Mouse (Mus musculus) embryonic facial prominence, embryonic 11.5 days (tissue): ENCODE measurements around the gene Cnpy3. TPM values are rescaled to one million over a fixed set of nuclear protein-coding genes. Genes with fewer than 3 reads are reported as not detected.

ENCODE experiments used
- ATAC-seq: fragments of 200-750 bp; cut with Nextera tagmentation; replicated peaks from 2 replicates; pipeline ENCODE4 v1.8.0; 2017; ENCODE audit warnings: low read depth; ENCODE audit not compliant: insufficient number of reproducible peaks, low FRiP score, low TSS enrichment
- DNase-seq: peaks from one replicate; pipeline ENCODE4 v3.0.0-alpha.2; 2015; ENCODE audit warnings: low spot score
- H3K27ac ChIP-seq: fragments of 300-500 bp; sonication (generic); replicated peaks from 2 replicates; pipeline ENCODE4 v1.5.1; 2014; ENCODE audit warnings: mild to moderate bottlenecking, low read depth, low read length, control low read depth
- H3K27me3 ChIP-seq: fragments of 300-500 bp; sonication (generic); 2 replicates; pipeline ENCODE4 v1.6.1; 2014; ENCODE audit warnings: mild to moderate bottlenecking, low read length, moderate library complexity, mixed read lengths; ENCODE audit not compliant: control insufficient read depth, insufficient read depth
- H3K36me3 ChIP-seq: fragments of 300-500 bp; sonication (generic); replicated peaks from 2 replicates; pipeline ENCODE4 v1.6.1; 2014; ENCODE audit warnings: low read depth, mild to moderate bottlenecking, low read length, moderate library complexity, mixed read lengths; ENCODE audit not compliant: control insufficient read depth, insufficient read depth
- H3K4me1 ChIP-seq: fragments of 300-500 bp; sonication (generic); 2 replicates; pipeline ENCODE4 v1.6.1; 2014; ENCODE audit warnings: low read length, mixed read lengths; ENCODE audit not compliant: control insufficient read depth, insufficient read depth
- H3K4me2 ChIP-seq: fragments of 300-500 bp; sonication (generic); 2 replicates; pipeline ENCODE4 v1.6.1; 2014; ENCODE audit warnings: low read depth, mild to moderate bottlenecking, control low read depth, low read length, moderate library complexity
- H3K4me3 ChIP-seq: fragments of 300-500 bp; sonication (generic); 2 replicates; pipeline ENCODE4 v1.5.1; 2014; ENCODE audit warnings: low read depth, low read length, control low read depth
- H3K9ac ChIP-seq: fragments of 300-500 bp; sonication (generic); replicated peaks from 2 replicates; pipeline ENCODE4 v1.6.1; 2014; ENCODE audit warnings: mild to moderate bottlenecking, control low read depth, low read length
- H3K9me3 ChIP-seq: fragments of 300-500 bp; sonication (generic); replicated peaks from 2 replicates; pipeline ENCODE4 v1.6.1; 2016; ENCODE audit warnings: mild to moderate bottlenecking, low read length, inconsistent platforms, mixed read lengths; ENCODE audit not compliant: control insufficient read depth
- WGBS: fragments of 180-500 bp; shearing (Covaris S2); extraction: QIAGEN DNeasy Blood & Tissue Kit; methylation state at CpG from one replicate; pipeline ENCODE4 v1.1.7; 2014; 5-methylcytosine and 5-hydroxymethylcytosine counted together
- polyA plus RNA-seq: library from polyadenylated mRNA; unstranded; fragments of >200 nt; fragmentation: Nextera tagmentation; extraction: Ambion mirVana; gene quantifications from 2 replicates; pipeline ENCODE4 v1.2.1, GENCODE M21; 2014

Gene Cnpy3
- polyA plus RNA-seq, 1 experiment from 2014 or later: 52.2 TPM

- Histone ChIP-seq H3K27me3 (no peaks in the 10 kb centered on the region), H3K4me1 (no peaks in the 10 kb centered on the region), H3K27ac (no peak overlapping the region), H3K4me2 (no peak overlapping the region), H3K36me3 (no peaks in the 10 kb centered on the region), H3K4me3 (no peak overlapping the region), H3K9me3 (no peaks in the 10 kb centered on the region), H3K9ac (no peak overlapping the region)
- ATAC-seq: no peak
- no peak for DNase-seq
- 80% methylated on average over 12 of the region's 12 CpGs for WGBS
Observed at GRCm38 (mm10) chr17:46758753-46759152, 6.7 kb upstream of the Cnpy3 start.

DNA sequence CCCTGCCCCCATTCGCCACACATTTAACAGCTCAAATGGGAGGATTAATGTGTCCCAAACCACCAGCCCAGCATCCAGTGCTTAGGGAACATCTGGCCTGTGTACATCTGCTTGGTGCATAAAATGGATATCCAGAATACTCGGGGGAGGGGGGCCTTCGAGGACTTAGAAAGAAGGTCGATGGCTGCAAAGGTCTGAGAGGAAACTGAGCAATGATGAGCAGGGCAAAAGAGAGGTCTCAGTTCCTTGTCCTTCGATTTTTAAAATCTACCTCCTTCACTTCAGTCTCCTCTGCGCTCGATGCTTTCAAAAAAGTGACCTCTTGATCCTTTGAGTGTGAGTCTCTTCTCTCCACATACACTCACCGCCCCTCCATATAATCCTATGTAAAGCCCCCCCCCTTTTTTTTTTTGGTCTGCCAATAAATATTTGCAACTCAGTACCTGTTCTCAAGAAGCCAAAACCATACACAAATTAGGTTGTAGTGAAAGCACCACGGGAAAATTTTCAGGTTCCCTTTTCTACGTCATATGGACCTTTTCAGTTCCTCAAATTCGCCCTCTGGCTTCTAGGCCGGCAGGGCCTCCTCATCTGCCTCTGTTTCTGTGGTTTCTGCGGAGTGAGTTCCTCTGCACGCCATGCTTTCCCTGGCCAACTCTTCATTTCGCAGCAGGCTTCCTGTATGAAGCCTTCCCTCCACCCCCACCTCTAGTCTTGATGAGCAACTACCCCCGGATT, 789 bp downstream of the Cnpy3 start:
- peak overlapping the region; percentile 50 for H3K4me2 ChIP-seq
- no peaks in the 10 kb centered on the region for H3K27me3 ChIP-seq
- H3K9me3 ChIP-seq: no peaks in the 10 kb centered on the region
- H3K4me1 ChIP-seq: no peaks in the 10 kb centered on the region
- WGBS: 28% methylated on average over 16 of the region's 16 CpGs
- no peaks in the 10 kb centered on the region for H3K36me3 ChIP-seq
- peak overlapping the region; percentile 78 for H3K27ac ChIP-seq
- H3K4me3 ChIP-seq: peak overlapping the region; percentile 73
- no peak for DNase-seq
- peak overlapping the region; percentile 71 for H3K9ac ChIP-seq
- ATAC-seq: no peak

GRCm38 (mm10) chr17:46750580-46750979, 1.4 kb downstream of the Cnpy3 start:
- no peak for ATAC-seq
- H3K4me3 ChIP-seq: no peak overlapping the region; the same call in 1 of the 2 replicates
- H3K9ac ChIP-seq: peak overlapping the region; percentile 71; the same call in 1 of the 2 replicates
- H3K4me2 ChIP-seq: no peak overlapping the region; the same call in 1 of the 2 replicates
- no peaks in the 10 kb centered on the region for H3K36me3 ChIP-seq
- H3K4me1 ChIP-seq: no peaks in the 10 kb centered on the region
- no peak overlapping the region for H3K27ac ChIP-seq
- no peaks in the 10 kb centered on the region for H3K27me3 ChIP-seq
- DNase-seq: no peak
- WGBS: 92% methylated on average over 4 of the region's 4 CpGs
- H3K9me3 ChIP-seq: no peaks in the 10 kb centered on the region

DNA sequence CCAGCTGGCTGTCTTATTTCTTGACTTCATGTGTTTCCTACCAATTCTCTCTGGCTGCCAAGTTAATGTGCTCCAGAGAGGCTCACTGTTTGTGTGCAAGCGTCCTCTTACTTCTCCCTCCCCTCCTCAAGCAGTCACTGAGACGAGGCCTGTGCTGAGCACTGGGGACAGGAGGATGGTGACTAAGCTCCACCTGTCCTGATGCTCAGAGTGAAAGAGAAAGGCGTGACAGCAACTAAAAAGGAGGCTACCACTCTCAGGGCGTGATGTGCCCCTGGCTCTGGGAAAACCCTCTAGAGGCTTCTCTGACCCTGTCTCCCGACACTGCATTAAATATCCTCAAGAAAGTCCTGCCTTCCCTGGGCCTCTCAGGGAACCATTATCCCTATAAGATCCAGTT, 2.7 kb downstream of the Cnpy3 start:
- Histone ChIP-seq H3K4me2 (no peak overlapping the region), H3K4me3 (no peak overlapping the region), H3K4me1 (no peaks in the 10 kb centered on the region), H3K36me3 (no peaks in the 10 kb centered on the region), H3K27ac (no peak overlapping the region), H3K27me3 (no peaks in the 10 kb centered on the region), H3K9me3 (no peaks in the 10 kb centered on the region), H3K9ac (no peak overlapping the region)
- DNase-seq: no peak
- no peak for ATAC-seq
- WGBS: 85% methylated on average over 5 of the region's 5 CpGs

- Histone ChIP-seq H3K9me3 (no peaks in the 10 kb centered on the region), H3K27ac (no peak overlapping the region), H3K4me2 (no peak overlapping the region), H3K4me3 (no peak overlapping the region), H3K4me1 (no peaks in the 10 kb centered on the region), H3K9ac (no peak overlapping the region), H3K27me3 (no peaks in the 10 kb centered on the region), H3K36me3 (no peaks in the 10 kb centered on the region)
- WGBS: 96% methylated on average over 2 of the region's 2 CpGs
- DNase-seq: no peak
- no peak for ATAC-seq
Observed at GRCm38 (mm10) chr17:46747806-46748205, 4.2 kb downstream of the Cnpy3 start.

GRCm38 (mm10) chr17:46747234-46747633, 4.8 kb downstream of the Cnpy3 start:
- no peaks in the 10 kb centered on the region for H3K36me3 ChIP-seq

DNA sequence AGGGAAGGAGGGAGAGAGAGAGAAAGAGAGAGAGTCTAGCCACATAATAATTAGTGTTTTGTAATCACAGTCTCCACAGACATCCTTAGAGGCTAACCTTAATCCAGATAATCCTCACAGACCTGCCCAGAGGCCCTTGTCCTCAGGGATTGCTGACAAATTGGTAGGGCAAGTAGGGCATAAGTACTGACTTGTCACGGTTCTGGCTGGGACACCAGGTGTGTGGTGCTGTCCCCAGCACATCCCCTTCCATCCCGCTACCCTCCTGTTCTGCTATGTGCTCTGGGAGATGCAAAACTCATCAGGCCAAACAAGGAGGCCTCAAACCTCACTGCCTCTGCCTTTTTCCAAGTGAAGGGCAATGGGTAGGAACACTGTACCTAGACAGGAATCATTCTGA, 6.5 kb downstream of the Cnpy3 start:
- H3K4me2 ChIP-seq: no peak overlapping the region
- no peaks in the 10 kb centered on the region for H3K4me1 ChIP-seq
- H3K4me3 ChIP-seq: no peak overlapping the region
- H3K27ac ChIP-seq: no peak overlapping the region
- ATAC-seq (no peak), DNase-seq (no peak)
- H3K9me3 ChIP-seq: no peaks in the 10 kb centered on the region
- H3K36me3 ChIP-seq: no peaks in the 10 kb centered on the region
- no peaks in the 10 kb centered on the region for H3K27me3 ChIP-seq
- no peak overlapping the region for H3K9ac ChIP-seq
- 84% methylated on average over 2 of the region's 2 CpGs for WGBS

More at GRCm38 (mm10) chr17:46747234-46747633, 4.8 kb downstream of the Cnpy3 start:
- Histone ChIP-seq H3K4me1 (no peaks in the 10 kb centered on the region), H3K9me3 (no peaks in the 10 kb centered on the region), H3K9ac (no peak overlapping the region; the same call in 1 of the 2 replicates), H3K4me2 (no peak overlapping the region), H3K27me3 (no peaks in the 10 kb centered on the region), H3K4me3 (no peak overlapping the region), H3K27ac (no peak overlapping the region)
- no peak for DNase-seq
- ATAC-seq: no peak
- WGBS: 85% methylated on average over 8 of the region's 8 CpGs

DNA sequence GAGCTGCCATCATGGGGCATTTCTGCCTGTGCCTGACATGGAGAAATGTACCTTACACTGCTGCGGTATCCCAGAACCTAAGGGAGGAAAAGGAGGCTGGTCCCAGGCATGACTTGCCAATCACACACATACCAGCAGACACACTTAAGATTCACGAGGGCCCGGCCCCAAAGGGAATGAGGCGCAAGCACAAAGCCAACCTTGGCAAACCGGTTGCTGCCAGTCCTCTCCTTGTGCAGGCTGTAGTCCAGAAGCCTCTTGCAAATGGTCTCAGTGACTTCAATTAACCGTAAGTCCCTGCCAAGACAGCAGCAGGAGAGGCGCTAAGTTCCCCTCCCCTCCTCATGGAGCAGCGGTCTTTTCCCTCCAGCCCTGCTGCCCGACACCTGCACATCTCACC, 9.0 kb downstream of the Cnpy3 start:
- 93% methylated on average over 9 of the region's 9 CpGs for WGBS
- Histone ChIP-seq H3K4me1 (no peaks in the 10 kb centered on the region), H3K9me3 (no peaks in the 10 kb centered on the region), H3K36me3 (no peaks in the 10 kb centered on the region), H3K27ac (no peak overlapping the region), H3K4me3 (no peak overlapping the region), H3K4me2 (no peak overlapping the region), H3K9ac (no peak overlapping the region), H3K27me3 (no peaks in the 10 kb centered on the region)
- no peak for DNase-seq
- no peak for ATAC-seq
